23 mouse cellular contexts compared by ENCODE assay signal in genomic region chrX:162599666-162600065, GRCm38 (mm10). TPM values are rescaled to one million over a fixed set of nuclear protein-coding genes. Genes with fewer than 3 reads are reported as not detected.
"Had no signal": no experiment of that assay in that cellular context is flagged by ENCODE, and none has a peak within 500 bp of the region (broad histone marks: within the 10 kb centered on the region; RNA-seq: fewer than 3 reads in every experiment).

No protein-coding gene starts in this region.

- DNase-seq: gastrocnemius, adult 2 months; gastrocnemius, postnatal 10 days; gastrocnemius, postnatal 25 days; heart, adult 18-20 months; heart, postnatal 10 days; heart, postnatal 4 days; kidney, adult 18-20 months; kidney, adult 8-10 months; kidney, postnatal 10 days; kidney, postnatal 25 days; kidney, postnatal 4 days; liver had no signal

- H3K9me3 ChIP-seq: heart, embryonic 10.5 days; heart, embryonic 12.5 days; hindbrain, embryonic 10.5 days; hindbrain, embryonic 12.5 days; intestine, embryonic 15.5 days had no signal

- H3K4me3 ChIP-seq: gastrocnemius, adult 2 months; heart, embryonic 10.5 days; heart, embryonic 12.5 days; hindbrain, embryonic 10.5 days; hindbrain, embryonic 12.5 days; intestine, embryonic 15.5 days; left cerebral cortex, adult 2 months had no signal

- H3K4me1 ChIP-seq: heart, embryonic 10.5 days; heart, embryonic 12.5 days; hindbrain, embryonic 10.5 days; hindbrain, embryonic 12.5 days; intestine, embryonic 15.5 days had no signal

- H3K36me3 ChIP-seq: heart, embryonic 10.5 days; heart, embryonic 12.5 days; hindbrain, embryonic 10.5 days; hindbrain, embryonic 12.5 days; intestine, embryonic 15.5 days had no signal

- H3K4me2 ChIP-seq: heart, embryonic 12.5 days; hindbrain, embryonic 12.5 days; hindbrain, embryonic 14.5 days; intestine, embryonic 15.5 days; liver, embryonic 11.5 days had no signal

- H3K9ac ChIP-seq: heart, embryonic 12.5 days; hindbrain, embryonic 12.5 days; hindbrain, embryonic 14.5 days; intestine, embryonic 15.5 days had no signal

- ATAC-seq: hindbrain, embryonic 16.5 days; inflammation-experienced regulatory T-cells, adult 6 months; intestine, embryonic 15.5 days; intestine, postnatal 0 days had no signal

- H3K27ac ChIP-seq: gastrocnemius, adult 2 months; heart, embryonic 10.5 days; hindbrain, embryonic 10.5 days; hindbrain, embryonic 12.5 days; hindbrain, embryonic 14.5 days; intestine, embryonic 15.5 days; left cerebral cortex, adult 2 months had no signal

- H3K27me3 ChIP-seq: heart, embryonic 12.5 days; hindbrain, embryonic 12.5 days; intestine, embryonic 15.5 days had no signal

RNA-seq across cellular contexts. Expression of gene Reps2, which starts 43.8 kb away (rescaled TPM):
- polyA plus RNA-seq: inflammation-experienced regulatory T-cells, adult 6 months had no signal
